Mouse (Mus musculus): ENCODE data around the gene Stmnd1.
A peak's percentile ranks its signal among the peaks of the same experiment; 100 is the strongest.
"Not testable (repeated sequence)": the region's sequence is repeated elsewhere in the genome, so short reads cannot be mapped to it uniquely, and the experiment has no call there.

The Stmnd1 gene

DNA sequence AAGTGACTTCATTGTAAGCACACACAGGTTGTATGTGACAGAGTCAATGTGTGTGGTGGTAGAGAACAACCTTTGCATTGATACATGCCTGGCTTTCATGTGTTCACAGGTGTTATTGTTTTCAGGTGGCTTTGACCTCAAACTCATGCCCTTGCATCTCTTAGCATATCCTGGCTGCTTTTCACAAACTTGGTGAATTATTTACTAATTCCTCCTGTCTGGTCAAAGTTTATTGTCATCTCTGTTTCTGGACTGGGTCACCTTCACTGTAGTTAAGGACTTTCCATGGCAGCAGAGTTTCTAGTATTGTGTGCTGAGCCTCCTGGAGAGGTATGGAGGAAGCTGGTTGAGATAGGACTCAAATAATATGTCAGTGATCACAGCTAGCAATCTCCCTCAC, 20.8 kb downstream of the Stmnd1 start:
- DNase-seq: no peak

DNA sequence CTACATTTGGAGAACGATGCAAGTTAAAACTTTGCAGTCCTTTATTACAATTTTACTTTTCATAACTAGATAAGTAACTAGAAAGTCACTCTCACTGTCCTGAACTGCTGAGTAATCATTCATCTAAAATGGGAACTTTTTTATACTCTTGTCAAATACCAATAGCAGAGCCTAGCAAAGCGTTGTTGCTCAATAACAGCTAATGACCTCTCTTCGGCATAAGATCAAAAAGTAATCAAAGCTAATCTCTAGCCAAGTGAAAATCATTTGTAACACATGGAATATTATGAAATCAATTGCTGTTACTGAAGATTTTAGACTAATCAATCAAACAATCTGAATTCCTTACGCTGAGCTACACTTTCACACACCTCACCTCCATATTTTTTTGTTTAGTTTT, 24.2 kb downstream of the Stmnd1 start:
- DNase-seq: no peak

- peak; percentile 50 for DNase-seq
Observed at GRCm38 (mm10) chr13:46310790-46311189, 37.3 kb downstream of the Stmnd1 start.

DNA sequence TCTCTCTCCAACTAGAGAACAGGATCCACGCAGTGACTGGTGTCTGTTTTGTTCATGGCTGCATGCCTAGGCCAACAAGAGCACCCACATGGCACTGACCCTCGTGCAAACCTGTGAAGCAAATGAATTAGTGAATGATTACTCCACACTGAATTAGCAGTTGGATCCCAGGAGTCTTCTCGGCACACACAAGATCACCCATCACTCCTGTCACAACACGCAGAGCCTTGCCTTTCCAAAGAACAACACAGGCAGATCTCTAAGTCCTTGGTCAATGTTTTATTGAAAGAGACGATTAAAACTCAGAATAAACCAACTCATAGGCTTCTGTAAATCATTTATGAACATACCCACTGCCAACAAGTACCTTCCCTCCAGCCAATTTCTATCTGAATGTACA, 39.7 kb downstream of the Stmnd1 start:
- no peak for DNase-seq

GRCm38 (mm10) chr13:46315165-46315564, 41.6 kb downstream of the Stmnd1 start:
- no peak for DNase-seq

DNA sequence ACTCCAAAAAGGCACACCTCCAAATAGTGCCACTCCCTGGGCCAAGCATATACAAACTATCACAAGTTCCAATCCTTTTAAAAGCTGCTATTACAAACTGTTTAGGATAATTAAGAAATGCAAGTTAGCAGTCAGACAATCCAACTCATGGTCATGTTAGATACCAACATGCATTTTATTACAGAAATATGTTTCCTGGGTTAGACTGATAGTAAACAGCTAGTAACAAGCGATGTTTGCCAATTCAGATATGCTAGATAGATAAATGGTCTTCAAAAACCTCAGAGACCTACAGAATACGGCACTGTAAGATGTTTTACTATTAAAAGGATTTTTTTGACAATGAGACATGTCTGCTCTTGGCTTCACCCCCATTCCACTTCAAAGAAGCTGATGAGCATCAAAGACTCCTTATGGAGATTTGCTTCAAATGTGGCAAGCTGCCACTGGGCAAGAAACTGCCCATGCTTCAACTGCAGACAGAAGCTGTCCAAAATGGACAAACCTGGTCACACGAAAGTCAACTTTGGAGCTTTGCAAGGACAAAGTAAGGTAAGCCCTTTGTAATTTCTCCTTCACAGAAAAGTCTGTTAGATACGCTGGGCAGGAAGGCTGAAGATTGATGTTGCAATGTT, 52.9 kb downstream of the Stmnd1 start:
- no peak for DNase-seq

DNA sequence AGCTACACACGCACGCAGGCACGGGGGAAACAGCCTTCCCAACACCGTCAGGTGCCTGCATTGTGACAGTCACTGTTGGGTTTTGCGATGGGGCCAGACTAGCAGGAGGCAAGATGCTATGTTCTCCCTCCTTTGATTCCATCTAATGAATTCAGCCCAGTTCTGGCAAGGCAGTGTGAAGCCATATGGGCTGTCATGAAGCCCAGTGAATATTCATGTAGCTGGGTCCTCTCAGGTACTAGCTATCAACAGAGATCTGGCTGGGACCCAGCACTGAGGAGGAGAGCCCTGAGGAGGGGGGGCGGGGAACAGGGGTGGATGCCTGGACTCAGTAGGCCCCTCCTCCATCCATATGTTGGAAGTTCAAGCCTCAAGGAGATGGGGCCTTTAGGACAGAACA, 61.5 kb downstream of the Stmnd1 start:
- DNase-seq: peak; percentile 69

DNA sequence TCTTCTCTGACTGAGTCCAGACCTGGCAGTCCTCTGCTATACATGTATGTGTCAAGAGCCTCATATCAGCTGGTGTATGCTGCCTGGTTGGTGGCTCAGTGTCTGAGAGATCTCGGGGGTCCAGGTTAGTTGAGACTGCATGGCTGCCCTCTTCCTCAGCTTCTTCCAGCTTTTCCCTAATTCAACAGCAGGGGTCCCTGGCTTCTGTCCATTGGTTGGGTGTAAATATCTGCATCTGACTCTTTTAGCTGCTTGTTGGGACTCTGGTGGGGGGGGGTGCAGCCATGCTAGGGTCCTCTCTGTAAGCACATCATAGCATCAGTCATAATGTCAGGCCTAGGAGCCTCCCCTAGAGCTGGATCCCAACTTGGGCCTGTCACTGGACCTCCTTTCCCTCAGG, 62.8 kb downstream of the Stmnd1 start:
- DNase-seq: not testable (repeated sequence)

DNA sequence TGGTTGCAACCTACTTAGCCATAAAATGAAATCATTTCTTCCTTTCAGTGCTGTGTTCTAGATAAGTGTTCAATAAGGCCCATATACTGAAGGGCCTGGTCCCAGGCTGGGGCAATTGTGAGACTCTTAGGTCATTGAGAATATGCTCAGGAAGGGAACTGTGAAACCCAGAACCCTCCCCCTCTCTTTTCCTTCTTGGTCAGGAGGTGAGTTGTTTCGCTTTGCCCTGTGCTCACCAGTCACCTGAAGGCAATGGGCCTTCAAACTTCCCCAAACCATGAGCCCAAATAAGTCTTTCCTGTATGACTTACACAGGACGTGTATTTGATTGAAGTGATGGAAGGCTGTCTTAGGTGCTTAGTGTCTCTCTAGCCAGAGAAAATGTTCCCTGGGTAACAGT, 64.3 kb downstream of the Stmnd1 start:
- DNase-seq: no peak

- no peak for DNase-seq
Observed at GRCm38 (mm10) chr13:46339954-46340353, 66.4 kb downstream of the Stmnd1 start.

- no peak for DNase-seq
Observed at GRCm38 (mm10) chr13:46340583-46340982, 67.1 kb downstream of the Stmnd1 start.

DNA sequence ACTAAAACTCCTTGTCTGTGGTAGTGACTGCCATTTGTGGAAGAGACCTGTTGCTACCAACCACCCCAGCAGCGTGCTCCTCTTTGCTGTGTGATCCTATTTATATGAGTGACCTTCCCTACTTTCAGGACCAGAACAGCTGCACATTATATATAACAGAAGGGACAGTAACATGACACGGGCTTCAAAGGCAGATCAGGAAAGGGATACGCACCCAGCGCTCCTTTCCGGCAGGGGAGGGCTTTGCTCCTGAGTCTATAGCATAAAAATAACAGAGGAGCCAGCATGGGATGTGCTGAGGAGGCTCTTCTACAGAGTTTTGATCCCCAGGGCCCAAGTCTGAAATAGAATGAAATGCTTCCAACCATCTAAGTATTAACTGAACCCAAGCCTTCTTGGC, 67.9 kb downstream of the Stmnd1 start:
- DNase-seq: no peak

DNA sequence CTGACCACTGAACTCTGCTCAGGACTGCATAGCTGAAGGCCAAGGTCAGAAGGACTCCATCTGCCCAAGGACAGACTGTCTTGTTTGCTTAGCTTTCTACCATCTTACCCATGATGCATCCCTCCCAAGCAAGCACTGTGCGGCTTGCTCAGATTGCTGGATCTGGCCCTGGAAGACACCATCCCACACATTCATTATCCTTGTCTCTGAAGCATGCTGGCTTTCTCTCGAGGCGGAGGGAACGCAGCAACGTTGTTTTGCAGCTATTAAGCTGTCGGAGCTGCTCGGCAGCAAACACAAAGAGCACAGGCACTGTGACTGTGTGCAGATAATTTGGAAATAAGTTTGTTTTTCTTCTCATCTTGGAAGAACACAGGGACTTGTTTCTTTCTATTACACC, 69.7 kb downstream of the Stmnd1 start:
- DNase-seq: no peak

DNA sequence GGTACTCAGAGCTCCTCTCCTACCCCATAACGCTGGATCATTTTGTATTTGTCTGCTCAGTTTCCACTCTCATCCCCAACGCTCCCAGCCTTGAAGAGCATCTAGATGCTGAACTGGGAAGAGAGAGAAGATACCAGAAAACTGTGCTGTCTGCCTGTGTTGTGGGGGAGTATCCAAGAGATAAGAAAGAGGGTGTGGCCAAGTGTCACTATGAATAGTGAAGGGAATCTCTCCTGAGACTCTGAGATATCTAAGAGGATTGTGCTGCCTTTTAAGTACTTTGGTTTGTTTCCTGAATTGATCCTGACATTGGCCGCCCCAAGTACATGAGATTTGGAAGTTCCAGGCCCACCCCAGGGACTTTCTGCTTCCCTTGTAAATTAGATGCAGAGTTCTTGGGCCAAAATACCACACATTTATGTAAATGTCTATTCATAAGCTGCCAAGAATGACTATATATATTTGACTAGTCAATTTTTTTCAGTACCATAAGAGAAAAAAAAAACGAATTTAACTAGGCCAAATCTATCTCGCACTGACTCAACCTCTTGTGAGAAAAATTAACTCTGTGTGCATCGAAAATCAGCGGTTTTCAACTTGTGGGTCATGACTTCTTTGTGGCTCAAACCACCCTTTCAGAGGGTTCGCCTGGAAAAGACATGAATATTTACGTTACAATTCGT, 73.5 kb downstream of the Stmnd1 start:
- no peak for DNase-seq

DNA sequence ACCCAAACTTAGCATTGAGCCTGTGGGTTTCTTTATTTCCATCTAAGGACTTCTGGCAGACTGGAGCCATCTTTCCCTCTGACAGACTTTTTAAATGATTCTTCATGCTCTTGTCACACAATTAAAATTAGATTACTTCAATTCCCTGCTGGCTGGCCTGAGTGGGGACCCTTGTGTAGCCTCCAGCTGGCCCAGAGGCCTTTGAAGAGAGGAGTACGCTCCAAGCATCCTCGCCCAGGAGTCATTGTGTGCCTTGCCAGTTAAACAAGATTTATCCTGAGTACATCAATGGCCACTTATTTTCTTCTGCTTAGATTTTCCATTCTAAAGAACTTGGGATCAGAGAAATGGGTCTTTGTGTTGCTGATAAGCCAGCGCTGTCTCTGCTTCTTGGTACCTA, 76.1 kb downstream of the Stmnd1 start:
- no peak for DNase-seq
